Mouse (Mus musculus) layer of hippocampus, adult 2 months (tissue): ENCODE data around the gene Ikzf1. TPM values are rescaled to one million over a fixed set of nuclear protein-coding genes. Genes with fewer than 3 reads are reported as not detected.
A peak's percentile ranks its signal among the peaks of the same experiment; 100 is the strongest.

ENCODE experiments used
- DNase-seq, 2 experiments: peaks; one replicate each; pipeline ENCODE4 v3.0.0; 2022; ENCODE audit warnings: low spot score in 2 of 2
- H3K27ac ChIP-seq: fragments of 200-600 bp; 2 replicates; pipeline ENCODE4 v1.8.1; 2022
- H3K4me3 ChIP-seq: fragments of 200-600 bp; 2 replicates; pipeline ENCODE4 v1.8.1; 2022; ENCODE audit warnings: mild to moderate bottlenecking
- CTCF ChIP-seq: fragments of 200-600 bp; conservative IDR thresholded peaks from 2 replicates; pipeline ENCODE4 v1.8.1; 2022; ENCODE audit warnings: antibody characterized with exemption, mild to moderate bottlenecking, moderate library complexity
- long read RNA-seq, 2 experiments: library from polyadenylated mRNA; stranded (forward); transcript quantifications; one replicate each; pipeline ENCODE4 v2.0.0; 2021; ENCODE audit warnings: borderline mapping rate in 2 of 2
- total RNA-seq, 2 experiments: library from RNA; stranded (reverse); gene quantifications; 2 replicates each; pipeline ENCODE4 v1.2.3; 2021

The Ikzf1 gene
- 1 to 10 TPM; 2.6 to 4.0 TPM for total RNA-seq
- long read RNA-seq, experiment 1, partial matches to known transcripts = 1 of 2 reads
- long read RNA-seq, experiment 1, other reads (novel, unspliced or antisense) = 1 of 2 reads
- long read RNA-seq, experiment 2, partial matches to known transcripts = 0 of 3 reads
- long read RNA-seq, experiment 2, other reads (novel, unspliced or antisense) = 2 of 3 reads

GRCm38 (mm10) chr11:11684930-11685852 lies at the start of gene Ikzf1:
Ikzf1 (plus strand) TSS chr11:11685003.
- DNase-seq = no peak
- no peak for TF ChIP-seq CTCF
- H3K27ac ChIP-seq = no peak within 1 kb of the TSS
- peak within 1 kb of the TSS; percentile 52 for H3K4me3 ChIP-seq

- DNase-seq = no peak
- no peak overlapping the region for H3K27ac ChIP-seq
- no peak overlapping the region for H3K4me3 ChIP-seq
- no peak for TF ChIP-seq CTCF
Measured at GRCm38 (mm10) chr11:11644303-11644702, 40.5 kb upstream of the Ikzf1 start.

GRCm38 (mm10) chr11:11656388-11656787 lies 28.4 kb upstream of the Ikzf1 start:
- H3K4me3 ChIP-seq = no peak overlapping the region
- no peak for DNase-seq
- no peak for TF ChIP-seq CTCF
- no peak overlapping the region for H3K27ac ChIP-seq

DNA sequence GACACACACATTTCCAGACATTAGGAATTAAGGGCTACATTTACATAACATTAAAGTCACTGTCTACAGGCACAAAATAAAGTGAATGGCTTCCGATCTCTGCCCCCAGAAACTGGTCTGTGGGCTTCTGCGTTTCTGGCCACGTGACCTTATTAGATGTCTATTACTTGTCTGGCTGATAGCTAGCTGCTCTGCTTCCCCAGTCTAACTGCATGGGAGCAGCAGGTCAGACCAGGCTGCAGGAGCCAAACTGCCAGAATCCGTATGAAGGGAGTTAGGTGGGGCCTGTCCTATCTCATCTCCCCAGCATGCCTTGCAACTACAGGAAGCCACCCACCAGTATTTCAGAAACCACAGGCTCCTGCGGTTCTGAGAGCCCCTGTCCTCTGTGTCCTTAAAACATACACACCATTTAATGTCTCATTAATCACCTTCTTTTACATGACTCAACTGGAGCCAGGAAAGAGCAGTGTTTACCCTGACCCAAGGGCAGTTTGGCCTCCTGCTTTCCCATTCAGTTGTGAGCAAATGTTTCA lies 27.7 kb upstream of the Ikzf1 start:
- no peak overlapping the region for H3K4me3 ChIP-seq
- no peak for TF ChIP-seq CTCF
- DNase-seq = no peak
- H3K27ac ChIP-seq = no peak overlapping the region

- no peak for DNase-seq
- TF ChIP-seq CTCF = no peak
- H3K27ac ChIP-seq = no peak overlapping the region
- H3K4me3 ChIP-seq = no peak overlapping the region
Measured at GRCm38 (mm10) chr11:11657634-11658033, 27.2 kb upstream of the Ikzf1 start.

GRCm38 (mm10) chr11:11658834-11659233 lies 26.0 kb upstream of the Ikzf1 start:
- no peak overlapping the region for H3K4me3 ChIP-seq
- no peak overlapping the region for H3K27ac ChIP-seq
- DNase-seq = no peak
- TF ChIP-seq CTCF = no peak

- H3K4me3 ChIP-seq = no peak overlapping the region
Measured at GRCm38 (mm10) chr11:11660651-11661050, 24.2 kb upstream of the Ikzf1 start.

GRCm38 (mm10) chr11:11667254-11667921 lies 17.4 kb upstream of the Ikzf1 start:
- Histone ChIP-seq H3K4me3 (no peak overlapping the region), H3K27ac (peak overlapping the region; percentile 28; the same call in 1 of the 2 replicates)
- TF ChIP-seq CTCF = no peak
- DNase-seq = no peak

More at GRCm38 (mm10) chr11:11660651-11661050, 24.2 kb upstream of the Ikzf1 start:
- no peak overlapping the region for H3K27ac ChIP-seq
- DNase-seq = no peak
- TF ChIP-seq CTCF = no peak

- no peak for TF ChIP-seq CTCF
- H3K27ac ChIP-seq = peak overlapping the region; percentile 28; the same call in 1 of the 2 replicates
- H3K4me3 ChIP-seq = no peak overlapping the region
- no peak for DNase-seq
Measured at GRCm38 (mm10) chr11:11667922-11668290, 16.9 kb upstream of the Ikzf1 start.

DNA sequence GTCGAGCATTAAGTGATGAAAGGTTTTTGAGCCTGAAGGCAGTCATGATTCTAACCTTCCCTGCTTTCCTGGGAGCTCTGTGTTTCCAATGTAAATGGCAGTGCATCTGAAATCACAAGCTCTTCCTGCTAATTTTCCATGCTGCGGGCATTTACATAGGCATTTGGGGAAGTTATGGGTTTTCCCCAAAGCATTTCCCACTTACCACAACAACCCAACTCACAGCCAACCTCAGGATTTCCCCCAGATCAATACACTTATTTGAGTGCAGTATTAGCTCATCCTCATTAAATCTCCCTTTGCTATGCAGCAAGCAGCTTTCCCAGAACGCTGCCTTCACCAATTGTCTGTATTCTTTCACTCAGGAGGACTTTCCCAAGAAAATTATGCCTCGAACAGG lies 11.8 kb upstream of the Ikzf1 start:
- H3K4me3 ChIP-seq = no peak overlapping the region
- no peak overlapping the region for H3K27ac ChIP-seq
- TF ChIP-seq CTCF = no peak
- DNase-seq = no peak

GRCm38 (mm10) chr11:11675063-11675462 lies 9.7 kb upstream of the Ikzf1 start:
- Histone ChIP-seq H3K4me3 (no peak overlapping the region), H3K27ac (no peak overlapping the region)
- DNase-seq = no peak
- TF ChIP-seq CTCF = no peak

DNA sequence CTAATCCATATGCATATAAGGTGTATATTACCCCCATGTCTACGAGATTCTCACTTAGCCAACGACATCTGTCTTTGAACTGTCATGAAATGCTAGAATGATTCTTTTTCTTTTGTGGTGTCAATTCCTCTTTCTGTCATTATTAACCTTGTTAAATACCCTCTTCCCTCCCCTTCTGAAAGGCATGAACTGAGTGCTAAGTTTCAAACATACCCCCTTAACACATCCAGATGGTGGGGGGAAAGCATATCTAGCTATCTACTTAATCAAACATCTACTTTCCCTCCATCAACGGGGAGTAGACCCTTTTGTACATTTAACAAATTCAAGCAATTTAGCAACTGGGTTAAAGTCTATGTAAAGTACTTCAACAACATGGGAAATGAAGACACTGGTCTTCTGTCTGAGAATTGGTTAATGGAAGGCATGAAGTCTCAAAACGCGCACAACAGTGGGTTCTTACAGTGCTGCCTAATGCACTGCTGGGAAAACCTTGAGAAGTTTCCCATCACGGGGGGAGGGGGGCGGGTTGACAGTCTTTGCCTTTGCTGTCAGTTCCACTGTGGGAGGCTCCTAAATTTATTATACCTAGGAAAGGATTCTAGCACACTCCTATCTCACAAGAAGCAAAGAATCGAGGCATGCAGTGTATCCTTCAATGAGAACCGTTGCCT lies 8.6 kb upstream of the Ikzf1 start:
- DNase-seq = no peak
- no peak for TF ChIP-seq CTCF
- no peak overlapping the region for H3K4me3 ChIP-seq
- H3K27ac ChIP-seq = no peak overlapping the region
